Mouse (Mus musculus): Measurements from ENCODE around the gene Nfatc4. TPM values are rescaled to one million over a fixed set of nuclear protein-coding genes. Genes with fewer than 3 reads are reported as not detected.

Nfatc4 gene
- 21.1 and 21.2 TPM in 2 replicates for polyA plus RNA-seq (2015; fragmentation: Nextera tagmentation; extraction: Ambion mirVana)

DNA sequence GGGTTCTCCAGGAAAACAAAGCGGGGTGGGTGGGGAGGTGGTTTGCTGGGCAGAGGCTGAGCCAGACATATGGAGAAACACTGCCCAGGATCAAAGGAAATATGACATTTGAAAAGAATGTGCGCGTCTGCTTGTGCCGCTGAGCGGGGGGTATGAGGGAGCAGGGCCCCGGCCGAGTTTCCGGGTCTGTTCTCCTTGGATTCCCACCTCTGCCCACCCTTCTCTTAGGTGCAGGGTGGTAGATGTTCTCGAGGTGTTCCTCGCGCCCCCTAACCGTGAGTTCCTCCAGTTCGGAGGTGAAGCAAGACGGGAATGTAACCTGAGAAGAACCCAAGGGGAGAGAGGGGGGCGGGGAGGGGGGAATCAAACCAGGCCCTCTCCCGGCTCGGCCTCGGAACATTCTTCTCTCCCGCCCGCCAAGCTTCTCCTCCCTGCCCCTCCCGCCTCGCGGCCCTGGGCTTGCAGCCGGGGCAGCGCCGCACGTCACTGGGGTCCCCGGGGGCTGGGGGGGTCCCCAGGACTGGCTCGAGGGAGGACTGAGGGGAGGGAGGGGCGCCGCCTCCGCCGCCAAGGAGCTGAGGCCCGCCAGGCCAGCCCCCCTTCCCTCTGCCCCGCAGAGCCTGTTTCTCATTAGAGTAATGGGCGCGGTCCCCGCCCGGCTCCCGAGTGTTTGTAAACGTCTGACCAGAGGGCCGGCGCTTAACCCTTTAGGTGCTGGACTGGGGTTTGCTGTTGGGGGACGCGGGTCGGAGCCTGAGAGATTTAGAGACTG is at the start of gene Nfatc4:
Nfatc4 (plus strand) TSS at position 154 of the 772 bp plus-strand sequence.
- Histone ChIP-seq H3K4me2 (ENCODE audit: low read depth, low read length) (peak within 1 kb of the TSS; percentile 95), H3K36me3 (ENCODE audit: control insufficient read depth, insufficient read depth, low read length) (no peaks in the 10 kb centered on the region), H3K27me3 (replicated peaks; ENCODE audit: control insufficient read depth, insufficient read depth, low read length) (peaks cover 9% of the 10 kb centered on the region; the same call in 1 of the 2 replicates), H3K27ac (ENCODE audit: low read length) (peak within 1 kb of the TSS; percentile 96), H3K4me3 (ENCODE audit: low read length) (peak within 1 kb of the TSS; percentile 67), H3K4me1 (ENCODE audit: control insufficient read depth, insufficient read depth, low read length) (peaks cover 18% of the 10 kb centered on the region), H3K9ac (ENCODE audit: low read depth, low read length) (peak within 1 kb of the TSS; percentile 83), H3K9me3 (ENCODE audit: control insufficient read depth, low read length) (no peaks in the 10 kb centered on the region)
- whole genome bisulfite sequencing: under 1% methylated on average over 40 of the region's 46 CpGs
- ATAC-seq: peak; percentile 85

DNA sequence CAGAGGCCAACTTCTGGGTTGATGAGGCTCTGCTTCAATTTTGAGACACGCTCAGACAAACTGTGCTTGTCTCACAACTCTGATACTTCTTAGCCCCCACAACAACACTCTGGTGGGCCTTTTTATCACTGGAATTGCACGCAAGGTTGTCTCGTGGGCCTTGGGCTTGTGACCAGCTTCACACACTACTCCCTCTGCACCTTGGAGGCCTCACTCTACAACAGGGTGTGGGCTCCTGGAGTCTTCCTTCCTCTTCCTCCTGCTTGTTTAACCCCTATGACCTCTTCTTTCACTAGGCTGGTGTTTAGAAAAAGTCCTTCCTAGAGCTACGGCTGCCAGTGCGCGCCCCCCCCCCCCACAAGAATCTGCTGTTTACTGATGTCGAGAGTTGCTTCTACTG is 46.2 kb upstream of the Nfatc4 start:
- Histone ChIP-seq H3K4me2 (ENCODE audit: low read depth, low read length) (no peak overlapping the region), H3K4me3 (ENCODE audit: low read length) (no peak overlapping the region), H3K36me3 (ENCODE audit: control insufficient read depth, insufficient read depth, low read length) (no peaks in the 10 kb centered on the region), H3K9ac (ENCODE audit: low read depth, low read length) (no peak overlapping the region), H3K27me3 (replicated peaks; ENCODE audit: control insufficient read depth, insufficient read depth, low read length) (no peaks in the 10 kb centered on the region), H3K4me1 (ENCODE audit: control insufficient read depth, insufficient read depth, low read length) (peaks cover 22% of the 10 kb centered on the region), H3K9me3 (ENCODE audit: control insufficient read depth, low read length) (no peaks in the 10 kb centered on the region), H3K27ac (ENCODE audit: low read length) (peak overlapping the region; percentile 38)
- WGBS: 40% methylated on average over 7 of the region's 7 CpGs
- ATAC-seq: no peak; the same call in 1 of the 2 replicates

DNA sequence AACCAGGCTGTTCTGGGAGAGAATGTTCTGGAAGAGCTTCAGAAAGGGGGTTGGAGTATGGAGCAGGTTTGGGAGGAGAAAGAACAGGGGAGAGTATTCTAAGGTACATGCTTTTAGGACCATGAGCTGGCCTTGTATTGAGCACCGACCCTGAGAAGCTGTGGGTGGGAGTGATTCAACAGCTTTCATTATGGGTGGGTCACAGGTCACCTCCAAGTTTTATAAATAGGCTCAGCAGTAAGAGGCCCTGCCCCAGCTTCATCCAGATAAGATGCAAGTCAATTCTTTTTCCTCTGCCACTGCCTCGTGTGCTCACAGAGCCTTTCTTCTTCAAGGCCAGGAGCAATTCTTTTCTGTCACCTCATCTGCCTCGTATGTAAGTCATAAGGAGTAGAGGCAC is 45.8 kb upstream of the Nfatc4 start:
- H3K27ac ChIP-seq (ENCODE audit: low read length): peak overlapping the region; percentile 38
- H3K27me3 ChIP-seq (replicated peaks; ENCODE audit: control insufficient read depth, insufficient read depth, low read length): no peaks in the 10 kb centered on the region
- no peaks in the 10 kb centered on the region for H3K9me3 ChIP-seq (ENCODE audit: control insufficient read depth, low read length)
- no peaks in the 10 kb centered on the region for H3K36me3 ChIP-seq (ENCODE audit: control insufficient read depth, insufficient read depth, low read length)
- no peak overlapping the region for H3K4me3 ChIP-seq (ENCODE audit: low read length)
- peaks cover 19% of the 10 kb centered on the region for H3K4me1 ChIP-seq (ENCODE audit: control insufficient read depth, insufficient read depth, low read length)
- WGBS: 14% methylated on average over 3 of the region's 3 CpGs
- peak overlapping the region; percentile 34; the same call in 1 of the 2 replicates for H3K9ac ChIP-seq (ENCODE audit: low read depth, low read length)
- ATAC-seq: peak; percentile 54
- no peak overlapping the region for H3K4me2 ChIP-seq (ENCODE audit: low read depth, low read length)

DNA sequence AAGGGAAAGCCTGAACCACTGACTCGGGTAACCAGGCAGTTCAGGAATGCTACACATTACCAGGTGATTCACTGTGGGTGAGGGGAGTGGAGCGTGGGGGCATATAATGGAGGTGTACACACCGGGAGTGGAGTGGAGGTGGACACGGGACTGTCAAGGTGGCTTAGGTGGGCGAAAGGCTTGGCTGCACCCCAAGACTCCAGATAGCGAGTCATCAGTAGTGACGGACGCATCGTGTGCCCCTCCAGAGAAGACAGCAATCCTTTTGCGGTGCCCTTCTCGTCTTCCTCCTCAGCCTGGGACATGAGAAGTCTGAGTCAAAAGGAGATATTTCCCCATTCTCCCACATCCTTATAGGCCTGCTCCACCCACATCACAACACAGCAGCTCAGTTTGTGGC is 45.1 kb upstream of the Nfatc4 start:
- Histone ChIP-seq H3K4me2 (ENCODE audit: low read depth, low read length) (no peak overlapping the region), H3K36me3 (ENCODE audit: control insufficient read depth, insufficient read depth, low read length) (no peaks in the 10 kb centered on the region), H3K27me3 (replicated peaks; ENCODE audit: control insufficient read depth, insufficient read depth, low read length) (no peaks in the 10 kb centered on the region), H3K9me3 (ENCODE audit: control insufficient read depth, low read length) (no peaks in the 10 kb centered on the region), H3K4me1 (ENCODE audit: control insufficient read depth, insufficient read depth, low read length) (peaks cover 24% of the 10 kb centered on the region), H3K4me3 (ENCODE audit: low read length) (no peak overlapping the region), H3K27ac (ENCODE audit: low read length) (no peak overlapping the region), H3K9ac (ENCODE audit: low read depth, low read length) (0 out of 2 replicates have a peak overlapping the region, but pooled peaks have one; percentile 34)
- no peak for ATAC-seq
- 80% methylated on average over 11 of the region's 11 CpGs for WGBS

DNA sequence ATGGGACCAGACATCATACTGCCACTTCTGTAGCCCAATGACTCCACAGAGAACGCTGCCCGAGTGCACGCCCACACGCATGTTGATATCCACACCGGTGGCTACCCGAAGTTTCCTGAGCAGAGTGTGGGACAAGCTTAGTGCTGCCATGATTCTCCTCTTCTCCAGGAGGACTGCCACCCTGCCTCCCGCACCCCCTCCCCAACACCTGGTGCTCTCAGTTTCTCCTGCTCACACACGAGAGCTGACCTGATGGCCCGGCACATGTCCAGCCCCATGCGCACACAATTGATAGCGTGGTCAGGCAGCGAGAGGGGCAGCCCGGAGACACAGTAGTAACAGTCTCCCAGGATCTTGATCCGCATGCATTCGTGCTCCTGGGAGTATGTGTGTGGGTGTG is 44.3 kb upstream of the Nfatc4 start:
- H3K27me3 ChIP-seq (replicated peaks; ENCODE audit: control insufficient read depth, insufficient read depth, low read length): no peaks in the 10 kb centered on the region
- no peak overlapping the region for H3K4me2 ChIP-seq (ENCODE audit: low read depth, low read length)
- no peak for ATAC-seq
- no peaks in the 10 kb centered on the region for H3K36me3 ChIP-seq (ENCODE audit: control insufficient read depth, insufficient read depth, low read length)
- H3K4me1 ChIP-seq (ENCODE audit: control insufficient read depth, insufficient read depth, low read length): peaks cover 25% of the 10 kb centered on the region
- H3K27ac ChIP-seq (ENCODE audit: low read length): no peak overlapping the region
- 92% methylated on average over 15 of the region's 15 CpGs for whole genome bisulfite sequencing
- H3K9ac ChIP-seq (ENCODE audit: low read depth, low read length): no peak overlapping the region
- no peak overlapping the region for H3K4me3 ChIP-seq (ENCODE audit: low read length)
- no peaks in the 10 kb centered on the region for H3K9me3 ChIP-seq (ENCODE audit: control insufficient read depth, low read length)

DNA sequence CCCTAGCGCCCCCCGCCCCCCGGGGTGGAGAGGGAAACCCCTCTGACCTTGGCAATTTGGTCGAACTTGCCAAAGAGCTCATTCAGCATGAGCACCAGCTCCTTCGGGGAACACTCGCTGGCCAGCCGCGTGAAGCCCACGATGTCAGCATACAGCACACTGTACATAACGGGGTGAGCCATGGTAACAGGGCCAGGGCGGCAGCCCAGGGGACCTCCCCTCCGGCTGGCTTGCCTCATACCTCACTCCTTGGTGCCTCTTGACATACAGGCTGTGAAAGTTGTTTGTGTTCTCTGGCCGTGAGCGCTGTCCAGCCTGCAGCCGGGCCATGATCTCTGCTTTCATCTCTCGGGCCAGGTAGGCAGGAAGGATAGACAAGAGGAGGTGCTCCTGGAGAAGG is 43.3 kb upstream of the Nfatc4 start:
- Histone ChIP-seq H3K9me3 (ENCODE audit: control insufficient read depth, low read length) (no peaks in the 10 kb centered on the region), H3K36me3 (ENCODE audit: control insufficient read depth, insufficient read depth, low read length) (no peaks in the 10 kb centered on the region), H3K4me3 (ENCODE audit: low read length) (no peak overlapping the region), H3K4me2 (ENCODE audit: low read depth, low read length) (no peak overlapping the region), H3K4me1 (ENCODE audit: control insufficient read depth, insufficient read depth, low read length) (peaks cover 25% of the 10 kb centered on the region), H3K27ac (ENCODE audit: low read length) (no peak overlapping the region), H3K27me3 (replicated peaks; ENCODE audit: control insufficient read depth, insufficient read depth, low read length) (no peaks in the 10 kb centered on the region), H3K9ac (ENCODE audit: low read depth, low read length) (no peak overlapping the region)
- WGBS: 60% methylated on average over 16 of the region's 16 CpGs
- no peak for ATAC-seq

DNA sequence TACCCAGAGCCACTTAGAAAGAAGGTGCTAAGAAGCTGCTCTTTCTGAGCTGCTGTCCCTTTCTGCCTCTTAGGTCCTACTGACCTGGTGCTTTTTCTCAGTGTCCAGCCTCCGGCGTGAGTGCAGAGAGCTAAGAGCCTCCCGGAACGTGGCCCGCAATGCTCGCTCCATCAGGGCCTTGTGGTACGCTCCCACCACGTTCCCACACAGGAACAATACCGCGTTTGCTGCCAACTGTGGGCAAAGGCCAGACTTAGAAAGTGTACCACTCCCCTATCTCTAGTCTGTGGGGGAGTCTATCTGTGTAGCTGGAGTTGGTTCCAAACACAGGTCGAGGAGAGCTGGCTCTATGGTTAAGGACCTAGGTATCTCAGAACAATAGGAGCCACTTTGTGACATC is 42.2 kb upstream of the Nfatc4 start:
- no peak overlapping the region for H3K4me3 ChIP-seq (ENCODE audit: low read length)
- H3K27me3 ChIP-seq (replicated peaks; ENCODE audit: control insufficient read depth, insufficient read depth, low read length): no peaks in the 10 kb centered on the region
- WGBS: 82% methylated on average over 11 of the region's 11 CpGs
- no peak overlapping the region for H3K27ac ChIP-seq (ENCODE audit: low read length)
- no peak overlapping the region for H3K4me2 ChIP-seq (ENCODE audit: low read depth, low read length)
- ATAC-seq: no peak
- H3K9me3 ChIP-seq (ENCODE audit: control insufficient read depth, low read length): no peaks in the 10 kb centered on the region
- H3K9ac ChIP-seq (ENCODE audit: low read depth, low read length): no peak overlapping the region
- no peaks in the 10 kb centered on the region for H3K36me3 ChIP-seq (ENCODE audit: control insufficient read depth, insufficient read depth, low read length)
- peaks cover 25% of the 10 kb centered on the region for H3K4me1 ChIP-seq (ENCODE audit: control insufficient read depth, insufficient read depth, low read length)

DNA sequence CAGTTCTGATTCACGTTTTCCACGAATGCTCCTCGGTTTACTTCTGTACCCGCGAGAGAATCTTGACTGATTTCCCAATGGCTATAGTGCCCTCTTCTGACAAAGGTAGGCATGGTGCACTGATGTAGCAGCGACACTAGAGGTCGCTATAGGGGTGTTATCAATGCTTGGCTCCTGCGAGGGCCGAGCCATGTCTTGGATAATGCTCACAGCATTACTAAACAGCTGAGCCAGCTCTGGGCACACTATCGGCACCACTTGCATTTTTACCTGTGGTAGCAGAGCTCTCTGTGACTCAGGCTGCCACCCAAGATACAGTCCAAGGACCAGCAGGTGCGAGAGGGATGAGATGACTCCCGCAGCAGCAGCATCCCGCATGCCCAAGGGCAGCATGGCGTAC is 41.6 kb upstream of the Nfatc4 start:
- Histone ChIP-seq H3K9ac (ENCODE audit: low read depth, low read length) (no peak overlapping the region), H3K27ac (ENCODE audit: low read length) (no peak overlapping the region), H3K27me3 (replicated peaks; ENCODE audit: control insufficient read depth, insufficient read depth, low read length) (no peaks in the 10 kb centered on the region), H3K4me1 (ENCODE audit: control insufficient read depth, insufficient read depth, low read length) (peaks cover 25% of the 10 kb centered on the region), H3K36me3 (ENCODE audit: control insufficient read depth, insufficient read depth, low read length) (no peaks in the 10 kb centered on the region), H3K4me3 (ENCODE audit: low read length) (no peak overlapping the region; the same call in 1 of the 2 replicates), H3K4me2 (ENCODE audit: low read depth, low read length) (peak overlapping the region; percentile 42), H3K9me3 (ENCODE audit: control insufficient read depth, low read length) (no peaks in the 10 kb centered on the region)
- 17% methylated on average over 14 of the region's 14 CpGs for WGBS
- ATAC-seq: peak; percentile 70

DNA sequence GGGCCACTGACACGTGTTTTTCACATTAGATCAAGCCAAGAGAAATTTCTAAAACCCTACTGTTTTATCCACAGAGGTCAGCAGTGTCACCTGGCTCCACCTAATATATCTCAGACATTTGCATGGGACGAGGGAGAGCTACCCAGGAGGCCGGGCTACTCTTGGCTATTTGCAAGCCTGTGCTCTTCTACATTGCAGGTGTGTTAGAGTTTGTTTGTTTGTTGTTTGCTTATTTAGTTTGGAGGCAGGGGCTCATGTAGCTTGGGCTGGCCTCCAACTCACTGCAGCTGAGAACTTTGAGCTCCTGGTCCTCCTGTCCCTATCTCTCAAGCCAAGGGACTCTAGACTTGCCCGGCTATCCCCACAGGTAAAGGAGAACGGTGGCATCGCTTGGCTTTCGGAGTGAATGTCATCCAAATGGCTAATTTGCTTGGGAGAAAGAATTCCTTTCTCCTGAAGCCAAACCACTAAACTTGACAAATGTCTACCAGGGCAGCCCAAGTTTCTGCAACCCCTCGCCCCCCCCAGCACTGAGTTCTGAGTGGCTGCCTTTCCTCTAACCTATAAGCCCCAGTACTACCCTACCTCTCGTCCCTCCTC is 40.5 kb upstream of the Nfatc4 start:
- 66% methylated on average over 9 of the region's 9 CpGs for WGBS
- H3K9ac ChIP-seq (ENCODE audit: low read depth, low read length): peak overlapping the region; percentile 36; the same call in 1 of the 2 replicates

More for the DNA sequence above, 40.5 kb upstream of the Nfatc4 start:
- no peak for ATAC-seq
- Histone ChIP-seq H3K4me1 (ENCODE audit: control insufficient read depth, insufficient read depth, low read length) (peaks cover 16% of the 10 kb centered on the region), H3K9me3 (ENCODE audit: control insufficient read depth, low read length) (no peaks in the 10 kb centered on the region), H3K4me2 (ENCODE audit: low read depth, low read length) (peak overlapping the region; percentile 60), H3K36me3 (ENCODE audit: control insufficient read depth, insufficient read depth, low read length) (no peaks in the 10 kb centered on the region), H3K27ac (ENCODE audit: low read length) (0 out of 2 replicates have a peak overlapping the region, but pooled peaks have one; percentile 27), H3K4me3 (ENCODE audit: low read length) (peak overlapping the region; percentile 48), H3K27me3 (replicated peaks; ENCODE audit: control insufficient read depth, insufficient read depth, low read length) (no peaks in the 10 kb centered on the region)
